Mouse (Mus musculus) liver, adult 2 months (tissue): ENCODE results near the gene Mettl7b.

Source experiments
- CTCF ChIP-seq: fragments of 200-500 bp; IDR thresholded peaks from 2 replicates; pipeline ENCODE4 v1.5.1; 2011; ENCODE audit warnings: low read depth, low read length, control low read depth
- POLR2A ChIP-seq: fragments of 200-500 bp; IDR thresholded peaks from 2 replicates; pipeline ENCODE4 v1.6.1; 2011; ENCODE audit warnings: low read length, control low read depth; ENCODE audit not compliant: insufficient read depth; ENCODE audit errors: extremely low read depth

DNA sequence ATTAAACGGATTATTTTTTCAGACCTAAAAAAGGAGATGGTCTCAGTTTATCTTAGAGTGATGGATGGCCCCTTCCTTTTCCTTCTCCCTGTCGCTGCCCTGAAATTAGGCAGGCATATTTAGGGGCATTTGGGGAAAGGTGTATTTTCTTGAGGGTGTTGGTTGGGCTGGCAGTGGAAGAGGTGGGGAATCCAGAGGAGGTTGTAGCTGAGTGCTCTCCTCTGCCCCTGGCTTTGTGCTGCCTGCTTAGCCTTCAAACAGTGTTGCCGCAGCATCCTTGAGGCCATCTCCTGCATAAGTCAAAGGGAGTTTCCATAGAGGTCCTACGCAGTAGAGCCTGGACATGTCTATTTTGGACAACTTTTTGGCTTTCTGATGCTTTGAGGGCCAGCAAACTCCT lies 48.0 kb downstream of the Mettl7b start:
- TF ChIP-seq POLR2A (no peak), CTCF (no peak)
